13 mouse cellular contexts compared by ENCODE assay signal in the genomic region with DNA sequence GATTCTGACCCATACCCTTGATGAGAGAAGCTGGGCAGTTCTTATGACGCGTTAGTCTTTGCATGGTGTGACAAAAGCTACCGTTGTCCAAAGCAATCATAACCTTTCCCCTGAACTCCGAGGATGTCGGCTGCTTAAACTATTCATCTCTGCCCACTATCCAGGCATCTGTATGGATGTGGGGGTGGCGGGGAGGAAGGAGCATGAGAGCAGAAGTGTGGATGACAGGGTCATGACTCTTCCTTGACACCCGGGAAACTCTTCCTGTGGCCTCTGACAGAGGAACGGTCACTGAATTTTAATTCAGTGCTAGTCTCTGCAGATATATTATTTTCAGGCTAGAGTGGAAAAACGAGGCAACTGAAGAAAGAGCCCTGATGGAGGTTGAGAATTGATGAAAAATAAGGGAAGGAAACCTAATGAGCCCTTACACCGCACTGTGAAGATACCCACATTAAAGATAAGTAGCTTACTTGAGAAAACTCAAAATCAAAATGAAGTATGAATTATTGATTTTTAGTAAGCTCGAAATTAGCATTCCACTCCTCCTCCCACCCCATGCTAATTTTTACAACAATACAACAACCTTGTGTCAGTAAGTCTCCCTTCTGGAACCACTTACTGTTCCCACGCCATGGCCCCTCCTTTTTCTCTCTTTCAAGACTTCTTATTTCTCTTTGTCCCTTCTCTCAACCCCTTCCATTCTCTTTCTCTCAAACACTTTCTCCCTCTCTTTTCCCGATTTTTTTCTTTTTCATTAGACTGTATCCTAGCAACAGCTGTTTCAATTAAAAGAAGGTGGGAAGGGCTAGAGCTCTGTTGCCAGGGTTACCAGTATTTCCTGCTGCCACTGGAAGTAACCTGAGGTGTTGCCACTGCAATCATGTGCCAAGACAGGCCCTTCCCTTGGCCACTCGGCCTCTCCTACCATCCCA.
DNase-seq lines count a peak whose midpoint lies in the region; ATAC-seq and TF ChIP-seq lines count a peak whose summit lies in the region.
"Had no signal": no experiment of that assay in that cellular context is flagged by ENCODE, and none has a peak within 500 bp of the region (broad histone marks: within the 10 kb centered on the region; RNA-seq: fewer than 3 reads in every experiment).

No protein-coding gene starts in this region.

- peak; percentile 2 for DNase-seq in lung, postnatal 10 days
- DNase-seq in lung, adult 2 months, result no peak
- peak; percentile 69 for DNase-seq in forebrain, embryonic 14.5 days (ENCODE audit: low spot score)
- peak; percentile 5 to 8 for DNase-seq in layer of hippocampus, adult 8-10 months (ENCODE audit: low spot score in 2 of 2)
- DNase-seq in left cerebral cortex, adult 9 months (ENCODE audit: low spot score in 2 of 2), result no peak
- no peak for DNase-seq in adrenal gland, postnatal 10 days
- DNase-seq: adrenal gland, adult 2 months; B cell, adult 2 months; cerebellum, postnatal 25 days; gastrocnemius, postnatal 36 days; kidney, adult 9 months had no signal

- H3K4me3 ChIP-seq in lung, adult 2 months (replicated peaks; ENCODE audit: extremely low read depth, low read depth, low read length), result no peak overlapping the region
- no peak overlapping the region for H3K4me3 ChIP-seq in forebrain, embryonic 14.5 days (ENCODE audit: low read depth, low read length)
- H3K4me3 ChIP-seq in neural tube, embryonic 12.5 days, result no peak overlapping the region

- H3K9me3 ChIP-seq in forebrain, embryonic 14.5 days (replicated peaks; ENCODE audit: control insufficient read depth, low read length), result no peaks in the 10 kb centered on the region
- H3K9me3 ChIP-seq in neural tube, embryonic 12.5 days, result no peaks in the 10 kb centered on the region

- no peaks in the 10 kb centered on the region for H3K4me1 ChIP-seq in lung, adult 2 months (ENCODE audit: control insufficient read depth, insufficient read depth, low read length)
- peaks cover 14% of the 10 kb centered on the region for H3K4me1 ChIP-seq in forebrain, embryonic 14.5 days (ENCODE audit: control insufficient read depth, insufficient read depth, low read length)
- peaks cover 16% of the 10 kb centered on the region for H3K4me1 ChIP-seq in neural tube, embryonic 12.5 days

- H3K36me3 ChIP-seq in forebrain, embryonic 14.5 days (ENCODE audit: control insufficient read depth, insufficient read depth, low read length), result no peaks in the 10 kb centered on the region
- no peaks in the 10 kb centered on the region for H3K36me3 ChIP-seq in neural tube, embryonic 12.5 days

- WGBS in lung, adult 2 months, result 53% methylated on average over 14 of the region's 14 CpGs
- 47% methylated on average over 14 of the region's 14 CpGs for WGBS in forebrain, embryonic 14.5 days
- WGBS in neural tube, embryonic 12.5 days, result 32% methylated on average over 14 of the region's 14 CpGs

- no peak overlapping the region for H3K27ac ChIP-seq in forebrain, embryonic 14.5 days (ENCODE audit: low read depth, low read length)
- no peak overlapping the region for H3K27ac ChIP-seq in neural tube, embryonic 12.5 days

- no peaks in the 10 kb centered on the region for H3K27me3 ChIP-seq in forebrain, embryonic 14.5 days (replicated peaks; ENCODE audit: control insufficient read depth, insufficient read depth, low read length)
- no peaks in the 10 kb centered on the region for H3K27me3 ChIP-seq in neural tube, embryonic 12.5 days (replicated peaks)

- ATAC-seq in forebrain, embryonic 14.5 days, result peak; percentile 88
- peak; percentile 86 for ATAC-seq in neural tube, embryonic 12.5 days (ENCODE audit: low FRiP score, low read depth)
- no peak for ATAC-seq in megakaryocyte-erythroid progenitor cell, adult 5-6 weeks (replicated peaks; ENCODE audit: low FRiP score, low TSS enrichment, poor library complexity, severe bottlenecking)

- no peak for TF ChIP-seq CTCF in lung, adult 2 months (IDR thresholded peaks at IDR 0.05; ENCODE audit: insufficient read depth, low read length)

- no peak overlapping the region for H3K9ac ChIP-seq in forebrain, embryonic 14.5 days (ENCODE audit: low read length)
- no peak overlapping the region for H3K9ac ChIP-seq in neural tube, embryonic 12.5 days

- 0 out of 2 replicates have a peak overlapping the region, but pooled peaks have one; percentile 12 for H3K4me2 ChIP-seq in forebrain, embryonic 14.5 days (ENCODE audit: low read length)
- no peak overlapping the region; the same call in 1 of the 2 replicates for H3K4me2 ChIP-seq in neural tube, embryonic 12.5 days (replicated peaks)

- no peak for TF ChIP-seq POLR2A in lung, adult 2 months (IDR thresholded peaks at IDR 0.05; ENCODE audit: borderline replicate concordance, extremely low read depth, low read depth, low read length)

Comparison
In these comparisons a context has a peak if more than half of its experiments do, and no peak if none do; other contexts are left out.
1. DNase-seq: peak in lung, postnatal 10 days (single experiment), forebrain, embryonic 14.5 days (single experiment) and layer of hippocampus, adult 8-10 months (2 of 2); none in lung, adult 2 months (single experiment), left cerebral cortex, adult 9 months (0 of 2) and adrenal gland, postnatal 10 days (single experiment).